Mouse (Mus musculus): ENCODE measurements around the gene Serpina6. TPM values are rescaled to one million over a fixed set of nuclear protein-coding genes. Genes with fewer than 3 reads are reported as not detected.

Serpina6 gene
- polyA plus RNA-seq, 1 experiment from 2014 or later, result 0.53 TPM

- no peak for ATAC-seq (ENCODE audit: insufficient number of reproducible peaks, low FRiP score, low TSS enrichment, low read depth)
- H3K27ac ChIP-seq (replicated peaks; ENCODE audit: low read depth, low read length), result no peak overlapping the region
- H3K36me3 ChIP-seq (ENCODE audit: control insufficient read depth, insufficient read depth, low read length), result no peaks in the 10 kb centered on the region; the same call in 1 of the 2 replicates
- WGBS, result 89% methylated on average over 1 of the region's 1 CpGs
- no peaks in the 10 kb centered on the region for H3K9me3 ChIP-seq (ENCODE audit: control insufficient read depth, low read length)
- no peak overlapping the region for H3K4me3 ChIP-seq (ENCODE audit: low read depth, low read length)
- no peaks in the 10 kb centered on the region for H3K4me1 ChIP-seq (ENCODE audit: control insufficient read depth, insufficient read depth, low read length)
- H3K27me3 ChIP-seq (ENCODE audit: control insufficient read depth, insufficient read depth, low read length), result no peaks in the 10 kb centered on the region
- no peak overlapping the region for H3K4me2 ChIP-seq (ENCODE audit: low read depth, severe bottlenecking)
- no peak overlapping the region for H3K9ac ChIP-seq (ENCODE audit: low read length)
- DNase-seq (ENCODE audit: low spot score), result no peak
Observed at GRCm38 (mm10) chr12:103615141-103615540, 41.9 kb downstream of the Serpina6 start.

- no peaks in the 10 kb centered on the region for H3K36me3 ChIP-seq (ENCODE audit: control insufficient read depth, insufficient read depth, low read length)
- H3K9me3 ChIP-seq (ENCODE audit: control insufficient read depth, low read length), result no peaks in the 10 kb centered on the region
- ATAC-seq (ENCODE audit: insufficient number of reproducible peaks, low FRiP score, low TSS enrichment, low read depth), result no peak
- H3K9ac ChIP-seq (ENCODE audit: low read length), result no peak overlapping the region
- H3K4me1 ChIP-seq (ENCODE audit: control insufficient read depth, insufficient read depth, low read length), result no peaks in the 10 kb centered on the region
- no peak overlapping the region for H3K4me3 ChIP-seq (ENCODE audit: low read depth, low read length)
- H3K4me2 ChIP-seq (ENCODE audit: low read depth, severe bottlenecking), result no peak overlapping the region
- H3K27me3 ChIP-seq (ENCODE audit: control insufficient read depth, insufficient read depth, low read length), result no peaks in the 10 kb centered on the region
- DNase-seq (ENCODE audit: low spot score), result no peak
- no peak overlapping the region for H3K27ac ChIP-seq (replicated peaks; ENCODE audit: low read depth, low read length)
- 55% methylated on average over 3 of the region's 3 CpGs for WGBS
Observed at GRCm38 (mm10) chr12:103601839-103602238, 55.2 kb downstream of the Serpina6 start.

GRCm38 (mm10) chr12:103600364-103600763 is 56.6 kb downstream of the Serpina6 start:
- no peak overlapping the region for H3K4me3 ChIP-seq (ENCODE audit: low read depth, low read length)
- H3K27ac ChIP-seq (replicated peaks; ENCODE audit: low read depth, low read length), result no peak overlapping the region
- no peaks in the 10 kb centered on the region for H3K9me3 ChIP-seq (ENCODE audit: control insufficient read depth, low read length)
- no peak for ATAC-seq (ENCODE audit: insufficient number of reproducible peaks, low FRiP score, low TSS enrichment, low read depth)
- H3K4me1 ChIP-seq (ENCODE audit: control insufficient read depth, insufficient read depth, low read length), result no peaks in the 10 kb centered on the region
- no peak for DNase-seq (ENCODE audit: low spot score)
- no peaks in the 10 kb centered on the region for H3K27me3 ChIP-seq (ENCODE audit: control insufficient read depth, insufficient read depth, low read length)
- H3K4me2 ChIP-seq (ENCODE audit: low read depth, severe bottlenecking), result no peak overlapping the region
- H3K36me3 ChIP-seq (ENCODE audit: control insufficient read depth, insufficient read depth, low read length), result no peaks in the 10 kb centered on the region
- WGBS, result 37% methylated on average over 3 of the region's 3 CpGs
- no peak overlapping the region for H3K9ac ChIP-seq (ENCODE audit: low read length)

GRCm38 (mm10) chr12:103598411-103598810 is 58.6 kb downstream of the Serpina6 start:
- Histone ChIP-seq H3K27me3 (ENCODE audit: control insufficient read depth, insufficient read depth, low read length) (no peaks in the 10 kb centered on the region), H3K4me3 (ENCODE audit: low read depth, low read length) (no peak overlapping the region), H3K9me3 (ENCODE audit: control insufficient read depth, low read length) (no peaks in the 10 kb centered on the region), H3K4me2 (ENCODE audit: low read depth, severe bottlenecking) (no peak overlapping the region), H3K36me3 (ENCODE audit: control insufficient read depth, insufficient read depth, low read length) (no peaks in the 10 kb centered on the region), H3K27ac (replicated peaks; ENCODE audit: low read depth, low read length) (no peak overlapping the region), H3K9ac (ENCODE audit: low read length) (no peak overlapping the region), H3K4me1 (ENCODE audit: control insufficient read depth, insufficient read depth, low read length) (no peaks in the 10 kb centered on the region)
- whole genome bisulfite sequencing, result 85% methylated on average over 2 of the region's 2 CpGs
- DNase-seq (ENCODE audit: low spot score), result no peak
- no peak for ATAC-seq (ENCODE audit: insufficient number of reproducible peaks, low FRiP score, low TSS enrichment, low read depth)

Other genes starting within 250 kb of the Serpina6 start
- gene 9330161L09Rik, start 249.4 kb downstream of the Serpina6 start, polyA plus RNA-seq (2014; fragmentation: Nextera tagmentation; extraction: Ambion mirVana), result 0.58 and 1.0 TPM in 2 replicates
- gene Ddx24, start 231.4 kb downstream of the Serpina6 start, polyA plus RNA-seq (2014; fragmentation: Nextera tagmentation; extraction: Ambion mirVana), result 102 and 105 TPM in 2 replicates
- gene Ifi27, start 223.0 kb downstream of the Serpina6 start, polyA plus RNA-seq (2014; fragmentation: Nextera tagmentation; extraction: Ambion mirVana), result 0.70 and 1.2 TPM in 2 replicates
- gene Ifi27l2a, start 213.5 kb downstream of the Serpina6 start, polyA plus RNA-seq (2014; fragmentation: Nextera tagmentation; extraction: Ambion mirVana), result 0.37 and 0.47 TPM in 2 replicates
- gene Ifi27l2b, start 200.0 kb downstream of the Serpina6 start, polyA plus RNA-seq (2014; fragmentation: Nextera tagmentation; extraction: Ambion mirVana), result not detected in 2 replicates
- gene Ppp4r4, start 124.9 kb downstream of the Serpina6 start, polyA plus RNA-seq (2014; fragmentation: Nextera tagmentation; extraction: Ambion mirVana), result 2.1 and 2.2 TPM in 2 replicates
- gene Serpina10, start 25.8 kb downstream of the Serpina6 start, polyA plus RNA-seq (2014; fragmentation: Nextera tagmentation; extraction: Ambion mirVana), result 0.11 TPM in 1 of 2 replicates, not detected in the other
- gene Serpina16, start 18.9 kb upstream of the Serpina6 start, polyA plus RNA-seq (2014; fragmentation: Nextera tagmentation; extraction: Ambion mirVana), result not detected in 2 replicates
- not detected in 2 replicates for gene Serpina1f, start 38.3 kb upstream of the Serpina6 start, polyA plus RNA-seq (2014; fragmentation: Nextera tagmentation; extraction: Ambion mirVana)
- not detected in 2 replicates for gene Serpina1d, start 116.4 kb upstream of the Serpina6 start, polyA plus RNA-seq (2014; fragmentation: Nextera tagmentation; extraction: Ambion mirVana)
- gene Serpina1b, start 173.2 kb upstream of the Serpina6 start, polyA plus RNA-seq (2014; fragmentation: Nextera tagmentation; extraction: Ambion mirVana), result 0.25 TPM in 1 of 2 replicates, not detected in the other
- gene Serpina1a, start 206.3 kb upstream of the Serpina6 start, polyA plus RNA-seq (2014; fragmentation: Nextera tagmentation; extraction: Ambion mirVana), result not detected in 2 replicates
- gene Serpina1c, start 247.7 kb upstream of the Serpina6 start, polyA plus RNA-seq (2014; fragmentation: Nextera tagmentation; extraction: Ambion mirVana), result not detected in 2 replicates